Mouse (Mus musculus) C2C12 (cell line): ENCODE results near the gene Gm20388. TPM values are rescaled to one million over a fixed set of nuclear protein-coding genes. Genes with fewer than 3 reads are reported as not detected.

Experiments used
- H3K27me3 ChIP-seq: one replicate; pipeline ENCODE4 v1.6.1; 2011; ENCODE audit not compliant: control insufficient read depth, insufficient read depth, insufficient read length
- H3K36me3 ChIP-seq: one replicate; pipeline ENCODE4 v1.6.1; 2011; ENCODE audit not compliant: control insufficient read depth, insufficient read depth
- H3K4me3 ChIP-seq: one replicate; pipeline ENCODE4 v1.5.1; 2011; ENCODE audit warnings: mild to moderate bottlenecking, control low read depth; ENCODE audit not compliant: poor library complexity, insufficient read depth, severe bottlenecking
- H3K79me2 ChIP-seq: one replicate; pipeline ENCODE4 v1.6.1; 2011; ENCODE audit not compliant: control insufficient read depth, insufficient read depth
- H3K79me3 ChIP-seq: one replicate; pipeline ENCODE4 v1.6.1; 2011; ENCODE audit warnings: low read depth, control low read depth
- H3ac ChIP-seq: one replicate; pipeline ENCODE3; 2011; ENCODE audit warnings: low read depth; ENCODE audit not compliant: control insufficient read depth, insufficient read length
- CEBPB ChIP-seq: IDR thresholded peaks from one replicate; pipeline ENCODE4 v1.6.1; 2011; ENCODE audit warnings: low read depth, mild to moderate bottlenecking, control low read depth, moderate library complexity
- CTCF ChIP-seq: IDR thresholded peaks from one replicate; pipeline ENCODE4 v1.5.1; 2011; ENCODE audit not compliant: control insufficient read depth, insufficient read depth, insufficient read length
- FOSL1 ChIP-seq: IDR thresholded peaks from one replicate; pipeline ENCODE4 v1.8.0; 2011; ENCODE audit warnings: mild to moderate bottlenecking, low read length; ENCODE audit not compliant: poor library complexity, insufficient read depth, severe bottlenecking
- MAX ChIP-seq: IDR thresholded peaks from one replicate; pipeline ENCODE4 v1.6.1; 2011; ENCODE audit warnings: mild to moderate bottlenecking, control low read depth
- MYOD1 ChIP-seq: IDR thresholded peaks from one replicate; pipeline ENCODE4 v1.6.1; 2011; ENCODE audit warnings: low read depth; ENCODE audit not compliant: control insufficient read depth, insufficient read length
- MYOG ChIP-seq: IDR thresholded peaks from one replicate; pipeline ENCODE4 v1.6.1; 2011; ENCODE audit not compliant: control insufficient read depth, insufficient read length; ENCODE audit errors: extremely low read depth
- USF1 ChIP-seq: IDR thresholded peaks from one replicate; pipeline ENCODE4 v1.6.1; 2011; ENCODE audit warnings: low read depth, mild to moderate bottlenecking, control low read depth, moderate library complexity
- polyA plus RNA-seq: library from polyadenylated mRNA; unstranded; fragments of >200 nt; fragmentation: generic; extraction: Trizol; gene quantifications from one replicate; pipeline ENCODE4 v1.2.1, GENCODE M21; 2012; ENCODE audit warnings: missing spikeins

Gene Gm20388
- polyA plus RNA-seq, 1 experiment = 15.0 TPM

- H3K79me2 ChIP-seq = no peaks in the 10 kb centered on the region
- H3K36me3 ChIP-seq = peaks cover 55% of the 10 kb centered on the region
- H3K79me3 ChIP-seq = no peaks in the 10 kb centered on the region
- no peaks in the 10 kb centered on the region for H3K27me3 ChIP-seq
- H3ac ChIP-seq = no peak overlapping the region
- no peak overlapping the region for H3K4me3 ChIP-seq
- no peak for TF ChIP-seq FOSL1
- TF ChIP-seq MAX = no peak
- no peak for TF ChIP-seq USF1
- TF ChIP-seq MYOD1 = no peak
- no peak for TF ChIP-seq CTCF
- no peak for TF ChIP-seq CEBPB
- TF ChIP-seq MYOG = no peak
These were observed 3173.0 kb downstream of the Gm20388 start for GRCm38 (mm10) chr8:123083610-123084009.

GRCm38 (mm10) chr8:123087289-123087688 lies 3176.6 kb downstream of the Gm20388 start:
- no peaks in the 10 kb centered on the region for H3K27me3 ChIP-seq
- peaks cover 62% of the 10 kb centered on the region for H3K36me3 ChIP-seq
- no peak for TF ChIP-seq MYOD1
- TF ChIP-seq MAX = no peak
- TF ChIP-seq USF1 = no peak
- TF ChIP-seq CEBPB = no peak
- no peak overlapping the region for H3ac ChIP-seq
- no peaks in the 10 kb centered on the region for H3K79me2 ChIP-seq
- H3K4me3 ChIP-seq = no peak overlapping the region
- no peaks in the 10 kb centered on the region for H3K79me3 ChIP-seq

- Histone ChIP-seq H3K79me2 (peaks cover under 1% of the 10 kb centered on the region), H3K27me3 (no peaks in the 10 kb centered on the region), H3K79me3 (no peaks in the 10 kb centered on the region), H3ac (no peak overlapping the region), H3K4me3 (no peak overlapping the region), H3K36me3 (peaks cover 21% of the 10 kb centered on the region)
- no peak for TF ChIP-seq MYOG
These were observed 3186.6 kb downstream of the Gm20388 start for GRCm38 (mm10) chr8:123097216-123097615.

- H3K36me3 ChIP-seq = peaks cover 20% of the 10 kb centered on the region
- no peak for TF ChIP-seq MYOD1
- TF ChIP-seq MYOG = no peak
- no peak for TF ChIP-seq CEBPB
- TF ChIP-seq MAX = no peak
- no peak for TF ChIP-seq CTCF
- no peak for TF ChIP-seq USF1
- no peak for TF ChIP-seq FOSL1
These were observed 3187.3 kb downstream of the Gm20388 start for GRCm38 (mm10) chr8:123097786-123098584.

GRCm38 (mm10) chr8:123100288-123100687 lies 3189.6 kb downstream of the Gm20388 start:
- Histone ChIP-seq H3ac (no peak overlapping the region), H3K4me3 (no peak overlapping the region), H3K79me3 (peaks cover 20% of the 10 kb centered on the region), H3K36me3 (peaks cover 33% of the 10 kb centered on the region), H3K27me3 (no peaks in the 10 kb centered on the region), H3K79me2 (peaks cover 26% of the 10 kb centered on the region)
- no peak for TF ChIP-seq CTCF
- TF ChIP-seq USF1 = no peak
- no peak for TF ChIP-seq FOSL1
- TF ChIP-seq MAX = no peak
- TF ChIP-seq CEBPB = peak; percentile 26

More at GRCm38 (mm10) chr8:123097786-123098584, 3187.3 kb downstream of the Gm20388 start:
- H3K27me3 ChIP-seq = no peaks in the 10 kb centered on the region
- H3K79me3 ChIP-seq = peaks cover 2% of the 10 kb centered on the region
- peaks cover 8% of the 10 kb centered on the region for H3K79me2 ChIP-seq
- no peak overlapping the region for H3ac ChIP-seq
- H3K4me3 ChIP-seq = no peak overlapping the region

GRCm38 (mm10) chr8:123101244-123101643 lies 3190.6 kb downstream of the Gm20388 start:
- Histone ChIP-seq H3K4me3 (no peak overlapping the region), H3K79me2 (peaks cover 26% of the 10 kb centered on the region), H3K27me3 (no peaks in the 10 kb centered on the region), H3ac (no peak overlapping the region), H3K36me3 (peaks cover 41% of the 10 kb centered on the region), H3K79me3 (peaks cover 20% of the 10 kb centered on the region)
- TF ChIP-seq USF1 = no peak
- TF ChIP-seq MYOG = no peak
- TF ChIP-seq CTCF = no peak
- no peak for TF ChIP-seq FOSL1
- no peak for TF ChIP-seq CEBPB
- TF ChIP-seq MAX = no peak
- TF ChIP-seq MYOD1 = no peak
